Mouse (Mus musculus): Measurements from ENCODE around the gene Cped1.

DNA sequence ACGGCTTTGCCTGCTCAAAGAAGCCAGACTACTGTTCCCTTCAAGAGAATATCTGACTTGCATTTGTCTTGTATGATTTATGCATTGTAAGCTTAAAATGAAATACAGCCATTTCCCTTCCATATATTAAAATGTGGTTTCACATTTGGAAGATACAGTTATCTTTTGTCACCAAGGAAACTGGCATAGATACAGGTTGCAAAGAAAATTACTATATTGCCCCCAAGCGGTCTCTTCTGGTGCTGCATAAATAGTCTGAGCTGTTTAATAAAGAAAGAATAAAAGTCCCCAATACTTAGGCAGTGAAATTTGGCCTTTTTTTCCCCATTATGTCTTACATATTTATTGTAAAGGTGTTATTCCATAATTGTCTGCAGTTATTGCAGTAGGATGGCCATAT lies 112.0 kb downstream of the Cped1 start:
- TF ChIP-seq CTCF (IDR thresholded peaks at IDR 0.05; ENCODE audit: low read depth): peak; percentile 43
- no peak for TF ChIP-seq EP300 (IDR thresholded peaks at IDR 0.05; ENCODE audit: low read depth)
